Mouse (Mus musculus): Measurements from ENCODE around the gene Rab11a. TPM values are rescaled to one million over a fixed set of nuclear protein-coding genes. Genes with fewer than 3 reads are reported as not detected.

Gene Rab11a
- polyA plus RNA-seq, 1 experiment from 2014 or later: 466 TPM

DNA sequence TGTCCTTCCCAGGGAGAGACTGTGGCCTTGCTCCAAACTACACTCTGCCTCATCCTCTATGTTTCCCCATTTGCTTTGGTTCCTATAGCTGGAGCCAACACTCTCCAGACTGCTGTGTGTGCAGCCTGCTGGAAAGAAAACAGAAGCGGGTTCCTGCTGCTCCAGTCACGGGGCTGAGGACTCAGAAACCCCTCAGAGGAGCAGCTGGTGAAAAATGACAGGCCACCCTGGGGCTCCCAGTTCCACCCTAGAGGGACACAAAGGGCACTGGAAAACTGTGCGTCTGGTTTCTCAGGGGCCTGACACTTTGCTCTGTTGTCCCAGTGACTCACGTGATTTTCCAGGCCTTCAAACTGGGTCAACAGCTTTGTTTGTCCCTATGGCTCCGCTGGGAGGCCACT lies 36.9 kb upstream of the Rab11a start:
- Histone ChIP-seq H3K4me1 (ENCODE audit: control insufficient read depth, insufficient read depth, low read depth, low read length) (peaks cover 9% of the 10 kb centered on the region), H3K4me3 (ENCODE audit: low read length) (no peak overlapping the region), H3K27me3 (replicated peaks; ENCODE audit: control insufficient read depth, insufficient read depth, low read length) (no peaks in the 10 kb centered on the region), H3K4me2 (ENCODE audit: low read length) (no peak overlapping the region), H3K36me3 (ENCODE audit: control insufficient read depth, insufficient read depth, low read length) (no peaks in the 10 kb centered on the region), H3K9ac (ENCODE audit: low read depth, low read length) (no peak overlapping the region; the same call in 1 of the 2 replicates), H3K27ac (ENCODE audit: low read depth, low read length) (peak overlapping the region; percentile 82), H3K9me3 (ENCODE audit: control insufficient read depth, low read length) (no peaks in the 10 kb centered on the region)
- peak; percentile 84 for ATAC-seq
- WGBS: 10% methylated on average over 5 of the region's 5 CpGs

GRCm38 (mm10) chr9:64773936-64774335 lies 36.4 kb upstream of the Rab11a start:
- Histone ChIP-seq H3K27ac (ENCODE audit: low read depth, low read length) (peak overlapping the region; percentile 82), H3K27me3 (replicated peaks; ENCODE audit: control insufficient read depth, insufficient read depth, low read length) (no peaks in the 10 kb centered on the region), H3K4me2 (ENCODE audit: low read length) (no peak overlapping the region), H3K36me3 (ENCODE audit: control insufficient read depth, insufficient read depth, low read length) (no peaks in the 10 kb centered on the region), H3K4me3 (ENCODE audit: low read length) (no peak overlapping the region), H3K4me1 (ENCODE audit: control insufficient read depth, insufficient read depth, low read depth, low read length) (peaks cover 9% of the 10 kb centered on the region), H3K9ac (ENCODE audit: low read depth, low read length) (no peak overlapping the region), H3K9me3 (ENCODE audit: control insufficient read depth, low read length) (no peaks in the 10 kb centered on the region)
- no peak for ATAC-seq
- WGBS: 63% methylated on average over 4 of the region's 4 CpGs

DNA sequence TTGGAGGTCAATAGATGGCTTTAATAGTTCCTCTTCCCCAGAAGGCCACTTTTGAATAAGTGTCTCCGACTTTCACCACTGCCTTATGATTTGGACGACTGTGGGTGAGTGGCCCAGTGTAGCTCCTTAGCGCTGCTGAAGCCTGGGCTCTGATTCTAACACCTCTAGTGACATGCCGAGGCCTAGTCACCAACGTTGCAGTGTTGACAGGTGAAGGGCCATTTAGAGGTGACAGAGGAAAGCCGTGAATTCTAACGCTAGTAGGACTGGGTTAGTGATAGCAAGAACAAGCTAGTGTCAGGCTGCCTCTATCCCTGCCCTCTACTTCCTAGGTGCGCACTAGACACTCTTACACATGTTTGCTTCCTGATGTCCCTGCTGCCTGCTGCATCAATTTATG lies 35.7 kb upstream of the Rab11a start:
- no peak overlapping the region for H3K27ac ChIP-seq (ENCODE audit: low read depth, low read length)

GRCm38 (mm10) chr9:64771236-64771635 lies 33.7 kb upstream of the Rab11a start:
- no peaks in the 10 kb centered on the region for H3K27me3 ChIP-seq (replicated peaks; ENCODE audit: control insufficient read depth, insufficient read depth, low read length)
- no peaks in the 10 kb centered on the region for H3K9me3 ChIP-seq (ENCODE audit: control insufficient read depth, low read length)
- WGBS: 35% methylated on average over 5 of the region's 5 CpGs
- H3K36me3 ChIP-seq (ENCODE audit: control insufficient read depth, insufficient read depth, low read length): no peaks in the 10 kb centered on the region
- H3K4me3 ChIP-seq (ENCODE audit: low read length): no peak overlapping the region
- H3K27ac ChIP-seq (ENCODE audit: low read depth, low read length): no peak overlapping the region
- peaks cover 9% of the 10 kb centered on the region for H3K4me1 ChIP-seq (ENCODE audit: control insufficient read depth, insufficient read depth, low read depth, low read length)
- ATAC-seq: peak; percentile 67; the same call in 1 of the 2 replicates
- no peak overlapping the region; the same call in 1 of the 2 replicates for H3K9ac ChIP-seq (ENCODE audit: low read depth, low read length)
- no peak overlapping the region for H3K4me2 ChIP-seq (ENCODE audit: low read length)

More for the DNA sequence above, 35.7 kb upstream of the Rab11a start:
- Histone ChIP-seq H3K27me3 (replicated peaks; ENCODE audit: control insufficient read depth, insufficient read depth, low read length) (no peaks in the 10 kb centered on the region), H3K4me1 (ENCODE audit: control insufficient read depth, insufficient read depth, low read depth, low read length) (peaks cover 9% of the 10 kb centered on the region), H3K36me3 (ENCODE audit: control insufficient read depth, insufficient read depth, low read length) (no peaks in the 10 kb centered on the region), H3K4me3 (ENCODE audit: low read length) (no peak overlapping the region), H3K4me2 (ENCODE audit: low read length) (no peak overlapping the region), H3K9me3 (ENCODE audit: control insufficient read depth, low read length) (no peaks in the 10 kb centered on the region), H3K9ac (ENCODE audit: low read depth, low read length) (no peak overlapping the region)
- WGBS: 88% methylated on average over 8 of the region's 8 CpGs
- no peak for ATAC-seq

DNA sequence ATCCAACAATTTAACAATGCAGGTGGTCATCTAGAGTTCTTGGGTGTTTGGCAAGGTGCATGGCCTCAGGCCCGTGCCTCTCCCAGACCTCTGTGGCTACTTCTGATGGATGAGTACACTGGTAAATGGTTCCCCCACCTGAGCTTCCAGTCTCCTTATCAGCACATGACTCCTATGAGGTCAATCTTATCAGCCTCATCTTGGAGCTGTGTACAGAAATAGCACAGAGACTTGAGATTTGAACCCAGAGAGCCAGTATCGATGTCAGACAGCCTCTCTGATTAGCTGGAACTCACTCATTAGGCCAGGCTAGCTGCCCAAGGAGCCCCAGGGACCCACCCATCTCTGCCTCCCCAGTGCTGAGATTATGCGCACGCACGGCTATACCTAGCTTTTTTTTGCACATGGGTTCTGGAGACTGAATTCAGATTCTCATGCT lies 32.9 kb upstream of the Rab11a start:
- Histone ChIP-seq H3K9me3 (ENCODE audit: control insufficient read depth, low read length) (no peaks in the 10 kb centered on the region), H3K36me3 (ENCODE audit: control insufficient read depth, insufficient read depth, low read length) (no peaks in the 10 kb centered on the region), H3K4me3 (ENCODE audit: low read length) (no peak overlapping the region), H3K9ac (ENCODE audit: low read depth, low read length) (no peak overlapping the region), H3K27ac (ENCODE audit: low read depth, low read length) (no peak overlapping the region), H3K4me2 (ENCODE audit: low read length) (no peak overlapping the region), H3K27me3 (replicated peaks; ENCODE audit: control insufficient read depth, insufficient read depth, low read length) (no peaks in the 10 kb centered on the region), H3K4me1 (ENCODE audit: control insufficient read depth, insufficient read depth, low read depth, low read length) (peaks cover 9% of the 10 kb centered on the region)
- no peak for ATAC-seq
- 84% methylated on average over 5 of the region's 5 CpGs for WGBS

DNA sequence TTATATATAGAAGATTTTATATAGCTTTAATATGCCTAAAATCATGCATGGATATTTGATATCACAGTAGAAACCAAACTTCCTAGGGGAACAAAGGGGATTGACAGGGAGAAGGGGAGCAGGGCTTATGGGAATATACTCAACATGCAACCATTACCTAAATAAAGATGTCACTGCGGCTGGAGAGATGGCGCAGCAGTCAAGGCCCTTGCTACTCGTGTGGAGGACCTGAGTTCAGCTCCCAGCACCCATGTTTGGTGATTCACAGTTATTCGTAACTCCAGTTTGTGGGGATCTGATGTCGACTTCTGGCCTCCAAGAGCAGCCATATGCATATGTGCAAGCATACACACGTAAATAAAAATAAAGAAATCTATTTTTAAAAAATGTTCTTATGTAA lies 32.4 kb upstream of the Rab11a start:
- Histone ChIP-seq H3K9ac (ENCODE audit: low read depth, low read length) (no peak overlapping the region), H3K9me3 (ENCODE audit: control insufficient read depth, low read length) (no peaks in the 10 kb centered on the region), H3K4me2 (ENCODE audit: low read length) (no peak overlapping the region), H3K27me3 (replicated peaks; ENCODE audit: control insufficient read depth, insufficient read depth, low read length) (no peaks in the 10 kb centered on the region), H3K36me3 (ENCODE audit: control insufficient read depth, insufficient read depth, low read length) (no peaks in the 10 kb centered on the region), H3K4me3 (ENCODE audit: low read length) (no peak overlapping the region), H3K27ac (ENCODE audit: low read depth, low read length) (no peak overlapping the region), H3K4me1 (ENCODE audit: control insufficient read depth, insufficient read depth, low read depth, low read length) (peaks cover 9% of the 10 kb centered on the region)
- 88% methylated on average over 6 of the region's 6 CpGs for WGBS
- no peak for ATAC-seq

DNA sequence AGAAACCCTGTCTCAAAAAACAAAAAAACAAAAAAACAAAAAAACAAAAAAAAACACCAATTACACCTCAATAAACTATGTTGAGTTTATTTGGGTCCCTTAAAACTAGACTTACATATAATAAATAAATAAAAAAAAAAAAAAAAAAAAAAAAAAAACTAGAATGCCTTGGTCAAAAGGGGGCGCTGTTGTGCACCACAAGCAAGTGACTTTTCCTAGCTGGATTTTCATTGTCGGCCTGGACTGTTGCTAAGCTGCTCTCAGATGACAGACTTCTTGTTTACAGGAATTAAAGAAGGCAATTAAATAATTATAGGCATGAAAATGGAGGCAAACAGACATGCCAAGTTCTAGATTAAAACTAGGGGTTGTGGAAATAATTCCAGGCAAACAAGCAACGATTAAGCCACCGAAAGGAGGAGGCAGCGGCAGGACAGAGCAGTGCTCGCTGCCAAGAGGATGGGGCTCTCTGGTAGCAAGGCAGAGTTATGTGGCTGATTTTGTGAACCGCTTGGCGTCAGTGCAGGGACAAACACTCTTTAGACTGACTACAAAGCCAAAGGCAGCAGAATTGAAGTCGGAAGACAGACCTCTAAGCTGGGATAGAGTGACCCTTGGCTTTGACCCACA lies 31.6 kb upstream of the Rab11a start:
- no peaks in the 10 kb centered on the region for H3K36me3 ChIP-seq (ENCODE audit: control insufficient read depth, insufficient read depth, low read length)
- H3K27ac ChIP-seq (ENCODE audit: low read depth, low read length): peak overlapping the region; percentile 72
- H3K4me3 ChIP-seq (ENCODE audit: low read length): no peak overlapping the region
- no peaks in the 10 kb centered on the region for H3K9me3 ChIP-seq (ENCODE audit: control insufficient read depth, low read length)
- no peak overlapping the region for H3K9ac ChIP-seq (ENCODE audit: low read depth, low read length)
- H3K4me2 ChIP-seq (ENCODE audit: low read length): no peak overlapping the region
- peaks cover 2% of the 10 kb centered on the region for H3K4me1 ChIP-seq (ENCODE audit: control insufficient read depth, insufficient read depth, low read depth, low read length)
- no peaks in the 10 kb centered on the region for H3K27me3 ChIP-seq (replicated peaks; ENCODE audit: control insufficient read depth, insufficient read depth, low read length)
- 34% methylated on average over 9 of the region's 9 CpGs for WGBS
- ATAC-seq: peak; percentile 63; the same call in 1 of the 2 replicates

DNA sequence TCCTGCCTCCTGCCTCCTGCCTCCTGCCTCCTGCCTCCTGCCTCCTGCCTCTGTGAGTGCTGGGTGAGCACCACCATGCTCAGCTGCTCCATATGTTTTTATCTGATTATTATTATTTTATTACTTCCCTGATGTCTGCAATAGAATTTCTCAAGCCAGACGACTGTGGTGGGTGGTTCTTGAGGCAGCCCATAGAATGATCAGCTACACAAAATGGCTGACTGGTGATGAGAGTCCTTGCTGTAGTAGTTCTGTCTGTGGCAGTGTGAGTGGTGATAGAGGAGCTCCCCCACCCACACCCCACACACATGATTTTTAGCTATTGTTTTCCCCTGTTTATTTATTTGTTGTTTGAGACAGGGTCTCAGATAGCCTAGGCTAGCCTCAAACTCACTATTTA lies 30.2 kb upstream of the Rab11a start:
- Histone ChIP-seq H3K9ac (ENCODE audit: low read depth, low read length) (no peak overlapping the region), H3K4me3 (ENCODE audit: low read length) (no peak overlapping the region), H3K36me3 (ENCODE audit: control insufficient read depth, insufficient read depth, low read length) (no peaks in the 10 kb centered on the region), H3K9me3 (ENCODE audit: control insufficient read depth, low read length) (no peaks in the 10 kb centered on the region), H3K27me3 (replicated peaks; ENCODE audit: control insufficient read depth, insufficient read depth, low read length) (no peaks in the 10 kb centered on the region), H3K27ac (ENCODE audit: low read depth, low read length) (no peak overlapping the region), H3K4me2 (ENCODE audit: low read length) (no peak overlapping the region), H3K4me1 (ENCODE audit: control insufficient read depth, insufficient read depth, low read depth, low read length) (peaks cover 2% of the 10 kb centered on the region; the same call in 1 of the 2 replicates)
- WGBS: 58% methylated on average over 1 of the region's 1 CpGs
- ATAC-seq: no peak

- peaks cover 1% of the 10 kb centered on the region; the same call in 1 of the 2 replicates for H3K4me1 ChIP-seq (ENCODE audit: control insufficient read depth, insufficient read depth, low read depth, low read length)
- H3K4me2 ChIP-seq (ENCODE audit: low read length): no peak overlapping the region
- 93% methylated on average over 3 of the region's 3 CpGs for WGBS
- no peaks in the 10 kb centered on the region for H3K27me3 ChIP-seq (replicated peaks; ENCODE audit: control insufficient read depth, insufficient read depth, low read length)
- no peak overlapping the region for H3K9ac ChIP-seq (ENCODE audit: low read depth, low read length)
- H3K36me3 ChIP-seq (ENCODE audit: control insufficient read depth, insufficient read depth, low read length): no peaks in the 10 kb centered on the region
- no peak overlapping the region for H3K27ac ChIP-seq (ENCODE audit: low read depth, low read length)
- ATAC-seq: no peak
- H3K4me3 ChIP-seq (ENCODE audit: low read length): no peak overlapping the region
- no peaks in the 10 kb centered on the region for H3K9me3 ChIP-seq (ENCODE audit: control insufficient read depth, low read length)
These were observed 28.6 kb upstream of the Rab11a start for GRCm38 (mm10) chr9:64766136-64766535.
